Mouse (Mus musculus) cortical plate, adult 2 months (tissue): ENCODE results near the gene Ipo8.

Source experiments
- CTCF ChIP-seq: fragments of 200-500 bp; IDR thresholded peaks from 2 replicates; pipeline ENCODE4 v1.5.1; 2011; ENCODE audit warnings: mild to moderate bottlenecking, control low read depth, low read length; ENCODE audit not compliant: insufficient read depth; ENCODE audit errors: extremely low read depth
- POLR2A ChIP-seq: fragments of 200-500 bp; IDR thresholded peaks from 2 replicates; pipeline ENCODE4 v1.6.1; 2011; ENCODE audit warnings: mild to moderate bottlenecking, low read length, control low read depth; ENCODE audit not compliant: insufficient read depth; ENCODE audit errors: extremely low read depth

- TF ChIP-seq CTCF (no peak), POLR2A (no peak)
Observed at GRCm38 (mm10) chr6:148756535-148756934, 74.7 kb downstream of the Ipo8 start.
